Mouse (Mus musculus) midbrain, embryonic 13.5 days (tissue): ENCODE results near the gene Lpar5. TPM values are rescaled to one million over a fixed set of nuclear protein-coding genes. Genes with fewer than 3 reads are reported as not detected.
A peak's percentile ranks its signal among the peaks of the same experiment; 100 is the strongest.

ENCODE experiments used
- ATAC-seq: fragments of 200-750 bp; cut with Nextera tagmentation; 2 replicates; pipeline ENCODE4 v1.8.0; 2017; ENCODE audit warnings: mild to moderate bottlenecking, moderate TSS enrichment, moderate library complexity
- H3K27ac ChIP-seq: fragments of 300-500 bp; sonication (generic); 2 replicates; pipeline ENCODE4 v1.5.1; 2015; ENCODE audit warnings: inconsistent platforms, mild to moderate bottlenecking, moderate library complexity
- H3K27me3 ChIP-seq: fragments of 300-500 bp; sonication (generic); 2 replicates; pipeline ENCODE4 v1.6.1; 2015; ENCODE audit warnings: mild to moderate bottlenecking, inconsistent platforms
- H3K36me3 ChIP-seq: fragments of 300-500 bp; sonication (generic); 2 replicates; pipeline ENCODE4 v1.6.1; 2015; ENCODE audit warnings: mild to moderate bottlenecking, inconsistent platforms
- H3K4me1 ChIP-seq: fragments of 300-500 bp; sonication (generic); replicated peaks from 2 replicates; pipeline ENCODE4 v1.6.1; 2015; ENCODE audit warnings: inconsistent platforms
- H3K4me2 ChIP-seq: fragments of 300-500 bp; sonication (generic); replicated peaks from 2 replicates; pipeline ENCODE4 v1.6.1; 2015; ENCODE audit warnings: moderate library complexity, mild to moderate bottlenecking, inconsistent platforms
- H3K4me3 ChIP-seq: fragments of 300-500 bp; sonication (generic); replicated peaks from 2 replicates; pipeline ENCODE4 v1.5.1; 2015; ENCODE audit warnings: mild to moderate bottlenecking, inconsistent platforms
- H3K9ac ChIP-seq: fragments of 300-500 bp; sonication (generic); replicated peaks from 2 replicates; pipeline ENCODE4 v1.6.1; 2015; ENCODE audit warnings: mild to moderate bottlenecking, inconsistent platforms
- H3K9me3 ChIP-seq: fragments of 300-500 bp; sonication (generic); 2 replicates; pipeline ENCODE4 v1.6.1; 2016; ENCODE audit warnings: mild to moderate bottlenecking, inconsistent platforms
- WGBS: fragments of 180-500 bp; shearing (Covaris S2); methylation state at CpG from one replicate; pipeline ENCODE4 v1.1.7; 2015; 5-methylcytosine and 5-hydroxymethylcytosine counted together
- polyA plus RNA-seq: library from polyadenylated mRNA; unstranded; fragments of >200 nt; fragmentation: Nextera tagmentation; extraction: Ambion mirVana; gene quantifications from 2 replicates; pipeline ENCODE4 v1.2.1, GENCODE M21; 2015

The Lpar5 gene
- polyA plus RNA-seq, 1 experiment from 2014 or later = 0.34 TPM

DNA sequence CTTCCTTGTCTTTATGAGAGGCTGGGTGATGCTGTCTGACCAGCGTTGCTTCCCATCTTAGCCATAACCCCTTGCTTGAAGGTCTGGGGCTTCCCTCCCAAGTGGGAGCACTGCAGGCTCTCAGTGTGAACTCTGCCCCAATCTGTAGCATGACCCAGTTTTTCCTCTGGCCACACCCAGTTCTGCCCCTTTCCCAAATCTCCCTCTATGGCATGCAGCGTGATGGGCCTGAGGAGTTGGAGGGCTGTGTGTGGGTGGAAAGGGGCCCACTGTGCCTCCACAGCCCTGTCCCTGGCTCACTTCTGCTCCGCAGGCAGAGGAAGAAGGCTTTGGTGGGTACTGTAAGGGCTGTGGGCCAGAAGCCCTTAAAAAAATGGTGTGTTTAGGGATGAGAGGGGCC is 30.8 kb downstream of the Lpar5 start:
- Histone ChIP-seq H3K4me1 (peaks cover 40% of the 10 kb centered on the region), H3K9ac (peak overlapping the region; percentile 96), H3K9me3 (no peaks in the 10 kb centered on the region), H3K36me3 (peaks cover 51% of the 10 kb centered on the region), H3K4me2 (peak overlapping the region; percentile 94), H3K4me3 (peak overlapping the region; percentile 98), H3K27ac (peak overlapping the region; percentile 25; the same call in 1 of the 2 replicates), H3K27me3 (no peaks in the 10 kb centered on the region)
- no peak for ATAC-seq
- 52% methylated on average over 3 of the region's 3 CpGs for WGBS

DNA sequence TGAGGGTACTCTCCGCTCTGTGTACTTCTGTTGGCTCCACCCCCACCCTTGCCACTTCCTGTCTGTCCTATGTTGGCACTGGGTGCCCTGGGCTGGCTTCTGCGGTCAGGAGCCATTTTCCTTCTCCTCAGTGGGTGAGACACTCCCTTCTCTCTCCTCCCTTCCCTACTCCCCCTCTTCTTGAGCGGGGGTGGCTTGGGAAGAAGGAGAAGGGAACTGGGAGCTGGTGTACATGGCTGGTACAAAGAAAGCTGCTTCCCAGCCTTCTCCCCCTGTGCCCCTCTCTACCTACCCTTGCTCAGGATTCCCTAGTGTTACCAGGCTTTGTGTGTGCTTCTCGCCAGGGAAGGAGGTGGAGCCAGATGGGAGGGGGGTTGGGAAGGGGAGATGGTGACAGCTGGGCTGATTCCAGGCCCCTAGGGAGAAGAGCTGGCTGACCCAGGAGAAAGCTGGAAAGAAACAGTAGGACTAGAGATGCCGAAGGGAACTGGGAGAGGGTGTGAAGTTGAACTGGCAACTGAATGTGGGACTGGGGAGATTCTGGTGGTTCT is 31.8 kb downstream of the Lpar5 start:
- peaks cover 40% of the 10 kb centered on the region for H3K4me1 ChIP-seq
- no peaks in the 10 kb centered on the region for H3K27me3 ChIP-seq
- peak overlapping the region; percentile 96 for H3K9ac ChIP-seq
- 34% methylated on average over 5 of the region's 5 CpGs for WGBS
- H3K4me2 ChIP-seq = peak overlapping the region; percentile 94
- H3K4me3 ChIP-seq = peak overlapping the region; percentile 98
- H3K36me3 ChIP-seq = peaks cover 61% of the 10 kb centered on the region
- H3K27ac ChIP-seq = peak overlapping the region; percentile 78
- no peak for ATAC-seq
- H3K9me3 ChIP-seq = no peaks in the 10 kb centered on the region

DNA sequence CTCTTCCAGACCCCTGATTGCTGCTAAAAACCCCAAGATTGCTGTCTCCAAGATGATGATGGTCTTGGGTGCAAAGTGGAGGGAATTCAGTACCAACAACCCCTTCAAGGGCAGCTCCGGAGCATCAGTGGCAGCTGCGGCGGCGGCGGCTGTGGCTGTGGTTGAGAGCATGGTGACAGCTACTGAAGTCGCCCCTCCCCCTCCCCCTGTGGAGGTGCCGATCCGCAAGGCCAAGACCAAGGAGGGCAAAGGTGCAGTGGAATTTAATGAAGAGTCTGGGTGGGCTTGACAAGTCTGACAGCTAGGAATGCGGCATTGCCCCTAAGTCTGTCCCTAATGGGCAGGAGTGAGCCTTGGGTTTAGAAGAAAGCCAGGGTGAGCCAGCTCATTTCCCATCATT is 33.7 kb downstream of the Lpar5 start:
- Histone ChIP-seq H3K27me3 (no peaks in the 10 kb centered on the region), H3K27ac (no peak overlapping the region), H3K9ac (no peak overlapping the region), H3K4me1 (peaks cover 34% of the 10 kb centered on the region), H3K4me3 (no peak overlapping the region), H3K4me2 (no peak overlapping the region), H3K36me3 (peaks cover 80% of the 10 kb centered on the region), H3K9me3 (no peaks in the 10 kb centered on the region)
- no peak for ATAC-seq
- WGBS = 82% methylated on average over 9 of the region's 9 CpGs

DNA sequence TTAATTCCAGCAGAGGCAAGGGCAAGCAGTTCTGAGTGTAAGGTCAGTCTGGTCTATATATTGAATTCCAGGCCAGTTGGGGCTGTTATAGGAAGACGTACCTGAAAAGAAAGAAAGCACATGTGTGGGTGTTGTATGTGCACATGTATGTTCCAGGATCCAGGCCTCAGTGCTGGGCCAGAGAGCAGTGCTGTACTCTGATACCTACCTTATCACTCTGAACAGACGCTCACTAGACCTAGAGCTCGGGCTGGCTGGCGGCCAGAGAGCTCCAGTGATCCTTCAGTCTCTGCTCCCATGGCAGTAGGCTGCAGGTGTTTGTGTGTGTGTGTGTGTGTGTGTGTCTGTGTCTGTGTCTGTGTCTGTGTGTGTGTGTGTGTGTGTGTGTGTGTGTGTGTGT is 36.5 kb downstream of the Lpar5 start:
- ATAC-seq = no peak
- no peak overlapping the region for H3K27ac ChIP-seq
- WGBS = 92% methylated on average over 4 of the region's 4 CpGs

DNA sequence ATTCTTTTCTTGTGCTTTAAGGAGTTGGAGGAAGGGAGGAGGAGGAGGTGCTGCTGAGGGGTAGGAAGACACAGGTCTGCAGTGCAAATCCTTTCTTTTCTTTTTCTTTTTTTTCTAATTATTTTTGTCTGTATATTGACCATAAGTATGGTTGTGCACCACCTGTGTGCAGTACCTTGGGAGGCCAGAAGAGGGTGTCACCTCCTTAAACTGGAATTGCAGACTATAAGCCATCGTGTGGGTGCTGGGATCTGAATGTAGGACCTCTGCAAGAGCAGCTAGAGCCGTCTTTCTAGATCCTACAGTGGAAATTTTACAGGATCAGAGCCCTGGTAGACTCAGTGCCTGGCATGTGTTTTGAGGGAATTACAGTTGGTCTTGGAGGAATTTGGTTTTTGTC is 40.0 kb downstream of the Lpar5 start:
- 95% methylated on average over 2 of the region's 2 CpGs for WGBS
- Histone ChIP-seq H3K4me2 (no peak overlapping the region), H3K27me3 (no peaks in the 10 kb centered on the region), H3K4me1 (no peaks in the 10 kb centered on the region), H3K27ac (no peak overlapping the region), H3K36me3 (peaks cover 99% of the 10 kb centered on the region), H3K9me3 (no peaks in the 10 kb centered on the region), H3K9ac (no peak overlapping the region), H3K4me3 (no peak overlapping the region)
- ATAC-seq = no peak

More for the DNA sequence above, 36.5 kb downstream of the Lpar5 start:
- no peak overlapping the region for H3K4me2 ChIP-seq
- no peak overlapping the region for H3K4me3 ChIP-seq
- H3K9me3 ChIP-seq = no peaks in the 10 kb centered on the region
- no peaks in the 10 kb centered on the region for H3K27me3 ChIP-seq
- peaks cover 15% of the 10 kb centered on the region for H3K4me1 ChIP-seq
- H3K9ac ChIP-seq = no peak overlapping the region
- peaks cover 99% of the 10 kb centered on the region for H3K36me3 ChIP-seq

DNA sequence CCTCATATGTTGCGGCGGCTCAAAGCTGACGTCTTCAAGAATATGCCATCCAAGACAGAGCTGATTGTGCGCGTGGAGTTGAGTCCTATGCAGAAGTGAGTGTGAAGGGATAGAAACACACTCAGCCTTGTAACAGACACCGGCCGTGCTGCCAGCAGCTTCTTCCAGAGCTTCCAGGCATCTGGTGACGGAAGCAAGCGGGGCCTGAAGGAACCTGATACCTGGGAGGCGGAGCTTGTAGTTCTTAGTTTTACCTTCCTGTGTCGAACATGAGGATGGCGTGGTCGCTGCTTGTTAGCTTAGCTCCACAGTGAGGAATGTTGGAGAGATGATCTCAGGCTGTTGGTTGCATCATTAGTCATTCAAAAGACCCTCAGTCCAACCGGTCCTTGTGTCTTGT is 41.7 kb downstream of the Lpar5 start:
- H3K27ac ChIP-seq = no peak overlapping the region
- H3K36me3 ChIP-seq = peaks cover 100% of the 10 kb centered on the region
- no peaks in the 10 kb centered on the region for H3K4me1 ChIP-seq
- H3K9ac ChIP-seq = no peak overlapping the region
- no peak for ATAC-seq
- 92% methylated on average over 14 of the region's 14 CpGs for WGBS
- H3K9me3 ChIP-seq = no peaks in the 10 kb centered on the region
- H3K4me2 ChIP-seq = no peak overlapping the region
- H3K4me3 ChIP-seq = no peak overlapping the region
- no peaks in the 10 kb centered on the region for H3K27me3 ChIP-seq

DNA sequence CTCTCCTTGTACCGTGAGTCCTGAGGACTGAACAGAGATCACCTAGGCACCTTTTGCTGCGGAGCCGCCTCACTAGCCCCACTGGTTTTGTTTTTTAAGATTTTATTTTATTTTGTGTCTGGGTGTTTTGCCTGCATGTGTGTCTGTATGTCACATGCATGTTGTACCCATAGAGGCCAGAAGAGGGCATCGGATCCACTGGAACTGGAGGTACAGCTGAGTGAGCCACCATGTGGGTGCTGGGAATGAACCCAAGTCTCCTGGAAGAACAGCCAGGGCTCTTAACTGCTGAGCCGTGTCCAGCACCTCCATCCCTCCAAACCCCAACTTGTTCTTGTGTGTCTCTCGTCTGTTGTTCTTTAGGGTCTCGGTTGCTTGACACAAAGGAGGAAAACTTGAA is 43.2 kb downstream of the Lpar5 start:
- Histone ChIP-seq H3K27me3 (no peaks in the 10 kb centered on the region), H3K27ac (no peak overlapping the region), H3K4me3 (no peak overlapping the region), H3K9me3 (no peaks in the 10 kb centered on the region), H3K9ac (no peak overlapping the region), H3K4me2 (no peak overlapping the region), H3K4me1 (no peaks in the 10 kb centered on the region), H3K36me3 (peaks cover 96% of the 10 kb centered on the region)
- no peak for ATAC-seq
- WGBS = 91% methylated on average over 7 of the region's 7 CpGs

DNA sequence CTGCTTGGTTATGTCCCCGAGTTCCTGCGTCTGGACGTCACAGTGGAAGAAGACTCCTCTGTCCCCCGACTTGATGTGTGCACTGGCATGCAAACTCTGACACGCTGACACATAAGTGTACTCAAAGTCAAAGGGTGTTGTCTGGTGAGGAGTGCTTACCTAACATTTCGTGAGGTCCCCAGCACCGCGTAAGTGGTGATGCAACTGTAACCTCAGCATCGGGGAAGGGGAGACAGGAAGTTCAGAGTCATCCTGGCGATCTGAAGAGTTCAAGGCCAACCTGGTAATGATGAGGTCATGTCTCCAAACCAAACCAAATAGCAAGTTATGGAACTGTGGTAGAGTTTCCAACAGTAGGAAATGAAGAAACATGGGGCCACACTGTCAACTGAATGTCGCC is 44.8 kb downstream of the Lpar5 start:
- no peaks in the 10 kb centered on the region for H3K4me1 ChIP-seq
- no peak overlapping the region for H3K4me3 ChIP-seq
- H3K36me3 ChIP-seq = peaks cover 96% of the 10 kb centered on the region
- H3K9me3 ChIP-seq = no peaks in the 10 kb centered on the region
- H3K27ac ChIP-seq = no peak overlapping the region
- 95% methylated on average over 11 of the region's 11 CpGs for WGBS
- no peak overlapping the region for H3K9ac ChIP-seq
- no peak for ATAC-seq
- H3K27me3 ChIP-seq = no peaks in the 10 kb centered on the region
- no peak overlapping the region for H3K4me2 ChIP-seq

DNA sequence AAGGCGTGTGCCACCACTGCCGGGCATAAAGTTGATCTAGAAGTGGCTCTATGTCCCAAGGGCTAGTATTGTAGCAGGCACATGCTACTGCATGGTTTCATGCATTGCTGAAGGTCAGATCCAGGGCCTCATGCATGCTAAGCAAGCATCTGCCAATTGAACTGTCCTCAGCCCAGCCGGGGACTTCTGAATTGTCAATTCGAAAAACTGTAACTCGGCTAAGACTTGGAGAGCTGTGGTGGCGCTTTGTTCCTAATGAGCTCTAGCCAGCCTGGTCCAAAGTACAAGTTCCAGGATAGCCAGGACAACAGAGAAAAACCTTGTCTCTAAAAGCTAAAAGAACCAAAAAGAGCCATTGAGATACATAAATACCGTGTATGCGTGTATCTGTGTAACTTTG is 51.7 kb downstream of the Lpar5 start:
- H3K27ac ChIP-seq = no peak overlapping the region
- no peak overlapping the region for H3K9ac ChIP-seq
- H3K4me3 ChIP-seq = no peak overlapping the region
- H3K36me3 ChIP-seq = peaks cover 94% of the 10 kb centered on the region
- no peak overlapping the region for H3K4me2 ChIP-seq
- H3K9me3 ChIP-seq = no peaks in the 10 kb centered on the region
- H3K27me3 ChIP-seq = no peaks in the 10 kb centered on the region
- no peaks in the 10 kb centered on the region for H3K4me1 ChIP-seq
- WGBS = 95% methylated on average over 8 of the region's 8 CpGs
- no peak for ATAC-seq

DNA sequence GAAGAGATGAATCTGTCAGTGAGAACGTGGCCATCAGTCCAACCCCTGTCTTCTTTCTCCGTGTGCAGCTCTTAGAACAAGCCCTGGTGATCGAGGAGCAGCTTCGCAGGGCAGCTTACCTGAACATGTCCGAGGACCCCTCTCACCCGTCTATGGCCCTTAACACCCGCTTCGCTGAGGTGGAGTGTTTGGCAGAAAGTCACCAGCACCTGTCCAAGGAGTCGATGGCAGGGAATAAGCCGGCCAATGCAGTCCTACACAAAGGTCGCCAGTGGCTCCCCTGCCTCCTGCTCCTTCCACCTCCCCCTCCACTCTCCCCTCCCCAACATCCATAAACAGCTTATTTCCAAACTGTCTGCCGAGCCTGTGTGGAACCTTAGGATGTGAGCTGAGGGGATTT is 61.0 kb downstream of the Lpar5 start:
- H3K9ac ChIP-seq = no peak overlapping the region
- H3K4me3 ChIP-seq = no peak overlapping the region
- peaks cover 72% of the 10 kb centered on the region for H3K36me3 ChIP-seq
- no peak overlapping the region for H3K27ac ChIP-seq
- no peak overlapping the region for H3K4me2 ChIP-seq
- no peaks in the 10 kb centered on the region for H3K27me3 ChIP-seq
- peaks cover 21% of the 10 kb centered on the region for H3K4me1 ChIP-seq
- WGBS = 91% methylated on average over 12 of the region's 12 CpGs
- no peak for ATAC-seq
- no peaks in the 10 kb centered on the region for H3K9me3 ChIP-seq

DNA sequence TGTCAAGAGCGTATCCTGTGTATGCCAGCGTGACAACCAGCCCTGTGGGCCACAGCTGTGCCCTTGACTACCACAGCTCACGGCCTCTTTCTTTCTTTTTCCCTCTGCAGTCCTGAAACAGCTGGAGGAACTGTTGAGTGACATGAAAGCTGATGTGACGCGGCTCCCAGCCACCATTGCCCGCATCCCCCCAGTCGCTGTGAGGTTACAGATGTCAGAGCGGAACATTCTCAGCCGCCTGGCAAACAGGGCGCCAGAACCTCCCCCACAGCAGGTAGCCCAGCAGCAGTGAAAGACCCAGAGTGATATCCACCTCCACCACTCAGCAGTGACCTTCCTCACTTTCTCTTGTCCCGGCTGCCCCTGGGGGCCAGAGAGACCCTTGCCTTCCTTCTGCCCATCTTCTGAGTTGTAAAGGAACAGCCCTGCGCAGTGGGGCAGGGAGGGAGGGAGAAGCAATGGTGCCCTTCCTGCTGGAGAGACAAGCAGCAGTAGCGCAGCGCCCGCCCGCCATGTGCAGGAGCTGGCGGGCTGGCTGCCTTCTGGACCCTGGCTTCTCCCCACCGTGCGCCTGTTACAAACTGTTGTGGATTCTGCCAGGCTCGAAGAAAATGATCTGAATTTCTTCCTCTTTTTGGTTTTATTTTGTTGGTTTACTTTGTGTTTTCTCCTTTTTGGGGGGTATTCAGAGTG is 62.1 kb downstream of the Lpar5 start:
- Histone ChIP-seq H3K27me3 (no peaks in the 10 kb centered on the region), H3K27ac (no peak overlapping the region), H3K9me3 (no peaks in the 10 kb centered on the region), H3K4me1 (peaks cover 21% of the 10 kb centered on the region), H3K36me3 (peaks cover 72% of the 10 kb centered on the region), H3K9ac (no peak overlapping the region), H3K4me3 (no peak overlapping the region), H3K4me2 (no peak overlapping the region)
- WGBS = 86% methylated on average over 20 of the region's 20 CpGs
- ATAC-seq = no peak

DNA sequence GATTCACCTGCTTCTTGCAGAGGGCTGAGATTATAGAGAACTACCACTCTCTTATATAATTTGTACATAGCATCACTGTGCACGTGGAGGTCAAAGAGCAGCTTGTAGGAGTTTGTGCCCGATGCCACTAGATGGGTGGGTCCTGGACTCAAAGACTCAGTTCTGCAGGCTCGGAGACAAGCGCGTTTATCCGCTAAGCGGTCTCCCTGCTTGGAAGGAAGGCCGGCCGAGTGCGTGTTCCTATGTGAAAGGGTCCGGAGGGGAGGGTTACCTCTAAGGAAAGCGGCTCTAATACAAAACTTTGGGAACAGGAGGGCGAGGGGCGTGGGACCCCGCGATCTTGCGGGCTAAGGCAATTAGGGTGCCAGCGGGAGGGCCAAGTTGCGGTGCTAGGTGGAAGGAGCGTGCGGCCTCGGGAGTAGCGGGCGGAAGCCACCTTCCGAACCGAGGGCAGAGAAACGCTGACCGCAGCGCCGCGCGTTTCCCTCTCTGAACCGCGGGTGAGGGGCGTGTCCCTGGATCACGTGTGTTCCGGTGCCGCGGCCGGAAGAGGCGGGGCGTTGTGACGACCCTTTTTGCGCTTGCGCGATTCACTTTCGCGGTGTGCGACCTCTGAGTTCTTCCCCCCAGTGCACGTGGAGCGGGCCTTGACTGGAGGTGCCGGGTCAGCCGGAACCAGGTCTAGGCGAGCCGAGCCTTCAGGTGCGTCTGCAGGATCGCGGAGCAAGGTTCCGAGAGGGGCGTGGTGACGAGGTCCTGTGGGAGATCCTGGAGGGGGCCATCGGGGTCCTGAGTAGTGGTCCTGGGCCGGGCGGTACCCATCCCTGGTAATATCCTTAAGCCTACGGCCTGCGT is 63.8 kb downstream of the Lpar5 start, which contains the start of gene Nop2:
Gene Nop2, plus strand, starts transcription at position 608 of the 855 bp plus-strand sequence.
- Histone ChIP-seq H3K9ac (peak within 1 kb of the TSS; percentile 87), H3K4me2 (peak within 1 kb of the TSS; percentile 78), H3K4me3 (peak within 1 kb of the TSS; percentile 87), H3K27ac (peak within 1 kb of the TSS; percentile 89), H3K9me3 (no peaks in the 10 kb centered on the region), H3K27me3 (no peaks in the 10 kb centered on the region), H3K4me1 (peaks cover 21% of the 10 kb centered on the region), H3K36me3 (peaks cover 73% of the 10 kb centered on the region)
- peak; percentile 92 for ATAC-seq
- under 1% methylated on average over 66 of the region's 66 CpGs for WGBS
